Mouse (Mus musculus): ENCODE results near the gene Mttp.

- no peak for TF ChIP-seq CTCF (IDR thresholded peaks at IDR 0.05; ENCODE audit: extremely low read depth, insufficient read depth, insufficient read length, insufficient replicate concordance)
- TF ChIP-seq POLR2A (IDR thresholded peaks at IDR 0.05; ENCODE audit: low read depth, low read length), result no peak
Observed at GRCm38 (mm10) chr3:138193683-138194302, 49.0 kb upstream of the Mttp start, which contains the start of gene 4930579F01Rik.
